Mouse (Mus musculus): Measurements from ENCODE around the gene Fbxw9.

GRCm38 (mm10) chr8:85036718-85037365 lies 23.0 kb upstream of the Fbxw9 start, which contains the start of gene Tnpo2:
- TF ChIP-seq CTCF (IDR thresholded peaks at IDR 0.05) (no peak), EP300 (IDR thresholded peaks at IDR 0.05) (peak; percentile 71)

All from lung, postnatal 0 days (tissue).